Mouse (Mus musculus) hindbrain, postnatal 0 days (tissue): ENCODE measurements around the gene Slc43a2. TPM values are rescaled to one million over a fixed set of nuclear protein-coding genes. Genes with fewer than 3 reads are reported as not detected.

ENCODE experiments used
- ATAC-seq: fragments of 200-750 bp; cut with Nextera tagmentation; 2 replicates; pipeline ENCODE4 v1.8.0; 2017; ENCODE audit warnings: mild to moderate bottlenecking, moderate TSS enrichment, moderate library complexity
- DNase-seq: peaks from one replicate; pipeline ENCODE4 v3.0.0-alpha.2; 2015; ENCODE audit warnings: low spot score
- H3K27ac ChIP-seq: fragments of 300-500 bp; sonication (generic); 2 replicates; pipeline ENCODE4 v1.5.1; 2014; ENCODE audit warnings: mild to moderate bottlenecking
- H3K27me3 ChIP-seq: fragments of 300-500 bp; sonication (generic); 2 replicates; pipeline ENCODE4 v1.6.1; 2014; ENCODE audit warnings: low read length, mixed read lengths; ENCODE audit not compliant: insufficient read depth
- H3K36me3 ChIP-seq: fragments of 300-500 bp; sonication (generic); 2 replicates; pipeline ENCODE4 v1.6.1; 2014; ENCODE audit warnings: low read length, mixed read lengths; ENCODE audit not compliant: insufficient read depth
- H3K4me1 ChIP-seq: fragments of 300-500 bp; sonication (generic); 2 replicates; pipeline ENCODE4 v1.6.1; 2014; ENCODE audit warnings: antibody characterized with exemption, low read length, mixed read lengths; ENCODE audit not compliant: insufficient read depth
- H3K4me2 ChIP-seq: fragments of 300-500 bp; sonication (generic); 2 replicates; pipeline ENCODE4 v1.6.1; 2014; ENCODE audit warnings: low read depth, mild to moderate bottlenecking, low read length, moderate library complexity, mixed read lengths
- H3K4me3 ChIP-seq: fragments of 300-500 bp; sonication (generic); 2 replicates; pipeline ENCODE4 v1.5.1; 2014; ENCODE audit warnings: low read length
- H3K9ac ChIP-seq: fragments of 300-500 bp; sonication (generic); replicated peaks from 2 replicates; pipeline ENCODE4 v1.6.1; 2014; ENCODE audit warnings: mild to moderate bottlenecking, low read length, moderate library complexity, mixed read lengths
- H3K9me3 ChIP-seq: fragments of 300-500 bp; sonication (generic); 2 replicates; pipeline ENCODE4 v1.6.1; 2016; ENCODE audit warnings: low read length, mixed read lengths
- CTCF ChIP-seq: IDR thresholded peaks from 2 replicates; pipeline ENCODE4 v1.5.1; 2016; ENCODE audit warnings: antibody characterized with exemption, control low read depth, low read depth
- WGBS: fragments of 180-500 bp; shearing (Covaris S2); extraction: QIAGEN DNeasy Blood & Tissue Kit; methylation state at CpG from one replicate; pipeline ENCODE4 v1.1.7; 2014; 5-methylcytosine and 5-hydroxymethylcytosine counted together
- polyA plus RNA-seq: library from polyadenylated mRNA; unstranded; fragments of >200 nt; fragmentation: Nextera tagmentation; extraction: Ambion mirVana; gene quantifications from 2 replicates; pipeline ENCODE4 v1.2.1, GENCODE M21; 2015
- total RNA-seq: library from RNA; depleted of rRNA; stranded (reverse); fragments of >200 nt; gene quantifications from 2 replicates; pipeline ENCODE4 v1.2.3, GENCODE M21; 2014; rRNA removed

Gene Slc43a2
- total RNA-seq (31.3 and 36.2 TPM in 2 replicates), polyA plus RNA-seq (17.2 and 17.8 TPM in 2 replicates)

DNA sequence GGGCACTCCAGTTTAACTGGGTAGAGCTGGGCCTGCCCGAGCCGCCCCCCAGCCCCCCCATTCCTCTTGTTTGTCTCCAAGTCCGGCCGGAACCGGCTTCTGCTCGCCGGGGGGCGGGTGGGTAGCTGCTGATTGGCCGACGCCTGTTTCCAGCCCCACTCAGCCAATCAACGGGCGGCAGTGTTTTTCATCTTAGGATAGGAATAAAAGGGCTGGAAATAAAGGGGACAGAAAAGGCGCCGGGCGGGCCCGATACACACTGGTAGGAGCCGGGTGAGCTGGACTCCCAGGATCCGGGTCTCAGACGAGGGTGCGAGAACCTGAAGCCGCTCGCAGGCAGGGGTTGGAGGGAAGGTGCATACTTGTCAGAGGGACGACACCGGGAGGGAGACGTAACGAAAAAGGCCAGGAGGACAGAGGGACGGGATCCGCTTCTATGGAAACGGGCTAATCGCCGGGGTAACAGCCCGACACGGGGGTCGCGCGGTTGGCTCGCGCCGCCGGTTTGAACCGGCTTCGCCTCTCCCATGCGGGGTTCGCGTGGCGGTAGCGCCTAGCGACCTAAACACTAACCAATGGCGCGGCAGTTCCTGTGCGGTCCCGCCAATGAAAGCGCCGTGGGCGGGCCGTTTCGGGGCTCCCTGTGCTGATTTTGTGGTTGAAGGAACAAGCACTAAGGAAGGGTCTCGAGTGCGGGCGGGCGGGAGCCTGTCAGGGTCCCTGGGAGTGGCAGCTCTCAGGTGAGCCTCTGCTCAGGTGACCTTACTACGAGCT, at the start of gene Slc43a2:
Gene Slc43a2 (plus strand): TSS at position 226 of the 774 bp plus-strand sequence.
- Histone ChIP-seq H3K9ac (peak within 1 kb of the TSS; percentile 97), H3K27me3 (no peaks in the 10 kb centered on the region), H3K36me3 (no peaks in the 10 kb centered on the region), H3K9me3 (no peaks in the 10 kb centered on the region), H3K4me3 (peak within 1 kb of the TSS; percentile 55), H3K4me1 (0 out of 2 replicates have a peak, but pooled peaks cover 7% of the 10 kb centered on the region), H3K4me2 (peak within 1 kb of the TSS; percentile 100), H3K27ac (peak within 1 kb of the TSS; percentile 99)
- TF ChIP-seq CTCF: no peak
- ATAC-seq (peak; percentile 96), DNase-seq (peak; percentile 99)
- WGBS: under 1% methylated on average over 62 of the region's 62 CpGs

DNA sequence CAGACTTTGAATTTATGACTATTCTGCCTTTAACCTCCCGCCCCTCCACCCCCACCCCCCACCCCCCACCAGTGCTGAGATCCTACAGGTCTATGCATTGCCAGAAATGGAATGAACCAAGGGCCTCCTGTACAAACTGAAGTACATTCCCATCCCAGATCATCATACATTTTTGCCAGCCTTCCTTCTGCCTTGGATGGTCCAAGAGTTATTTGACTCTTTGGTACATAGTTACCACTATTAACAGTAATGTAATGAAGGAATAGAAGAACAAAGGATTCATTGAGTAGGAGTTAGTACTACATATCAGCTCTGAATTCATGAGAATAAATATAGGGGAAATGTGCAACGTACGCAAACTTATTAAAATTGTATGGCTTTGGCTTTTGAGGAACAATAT, 45.3 kb upstream of the Slc43a2 start:
- peaks cover 8% of the 10 kb centered on the region for H3K4me1 ChIP-seq
- no peak; the same call in 1 of the 2 replicates for ATAC-seq
- H3K27me3 ChIP-seq: no peaks in the 10 kb centered on the region
- no peaks in the 10 kb centered on the region for H3K9me3 ChIP-seq
- peaks cover 20% of the 10 kb centered on the region for H3K36me3 ChIP-seq
- peak overlapping the region; percentile 93 for H3K4me3 ChIP-seq
- TF ChIP-seq CTCF: no peak
- no peak for DNase-seq
- no peak overlapping the region for H3K27ac ChIP-seq
- 25% methylated on average over 3 of the region's 3 CpGs for WGBS
- no peak overlapping the region for H3K9ac ChIP-seq
- H3K4me2 ChIP-seq: peak overlapping the region; percentile 96

DNA sequence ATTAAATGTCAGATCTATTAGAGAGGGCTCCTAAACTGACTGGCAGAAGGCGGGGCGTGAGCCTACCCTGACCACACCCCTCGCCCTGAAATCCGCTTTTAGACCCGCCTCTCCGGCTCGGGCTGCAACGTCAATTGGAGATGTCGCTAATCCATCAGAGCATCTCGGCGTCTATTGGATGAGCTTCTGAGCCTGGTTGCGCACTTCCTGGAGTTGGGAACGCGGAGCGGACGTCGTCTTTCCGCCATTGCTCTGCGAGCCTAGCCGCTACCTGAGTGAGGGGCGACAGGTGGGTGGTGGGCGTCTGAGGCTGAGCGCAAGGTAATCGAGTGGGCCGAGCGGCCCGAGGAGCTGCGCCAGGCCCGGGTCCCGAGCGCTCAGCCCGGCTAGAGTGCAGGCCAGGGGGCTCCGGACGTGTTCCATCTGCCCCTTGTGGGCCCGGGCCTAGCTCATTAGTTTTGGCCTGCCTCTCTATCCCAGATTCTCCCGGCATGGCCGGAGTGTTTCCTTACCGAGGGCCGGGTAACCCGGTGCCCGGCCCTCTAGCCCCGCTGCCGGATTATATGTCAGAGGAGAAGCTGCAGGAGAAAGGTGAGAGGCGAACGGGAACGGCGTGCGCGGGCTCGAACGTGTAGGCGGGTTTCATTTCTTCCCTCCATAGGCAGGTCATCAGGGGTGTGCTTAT, 44.8 kb upstream of the Slc43a2 start, which contains the start of gene Prpf8:
Gene Prpf8 (plus strand): TSS at position 216 of the 685 bp plus-strand sequence.
- DNase-seq (peak; percentile 98), ATAC-seq (peak; percentile 100)
- Histone ChIP-seq H3K4me2 (peak within 1 kb of the TSS; percentile 96), H3K27ac (peak within 1 kb of the TSS; percentile 81), H3K36me3 (peaks cover 25% of the 10 kb centered on the region), H3K27me3 (no peaks in the 10 kb centered on the region), H3K9ac (peak within 1 kb of the TSS; percentile 93), H3K4me1 (peaks cover 8% of the 10 kb centered on the region), H3K9me3 (no peaks in the 10 kb centered on the region), H3K4me3 (peak within 1 kb of the TSS; percentile 93)
- under 1% methylated on average over 51 of the region's 52 CpGs for WGBS
- TF ChIP-seq CTCF: no peak

DNA sequence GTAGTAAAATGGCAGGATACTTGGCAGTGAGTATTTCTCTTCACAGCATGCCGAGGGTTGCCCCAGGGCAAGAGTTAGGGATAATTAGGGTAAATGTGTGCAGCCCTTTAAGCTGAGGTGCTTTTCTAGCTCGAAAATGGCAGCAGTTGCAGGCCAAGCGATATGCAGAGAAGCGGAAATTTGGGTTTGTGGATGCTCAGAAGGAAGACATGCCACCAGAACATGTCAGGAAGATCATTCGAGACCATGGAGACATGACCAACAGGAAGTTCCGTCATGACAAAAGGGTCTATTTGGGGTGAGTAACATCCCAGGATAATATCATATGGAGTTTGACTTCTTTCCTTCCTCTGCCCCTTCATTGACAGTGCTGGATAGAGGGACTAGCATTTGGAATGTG, 44.0 kb upstream of the Slc43a2 start:
- Histone ChIP-seq H3K9ac (peak overlapping the region; percentile 93), H3K4me3 (peak overlapping the region; percentile 93), H3K36me3 (peaks cover 33% of the 10 kb centered on the region), H3K4me1 (peaks cover 8% of the 10 kb centered on the region), H3K27me3 (no peaks in the 10 kb centered on the region), H3K9me3 (no peaks in the 10 kb centered on the region), H3K27ac (peak overlapping the region; percentile 81; the same call in 1 of the 2 replicates), H3K4me2 (peak overlapping the region; percentile 96)
- ATAC-seq (no peak), DNase-seq (no peak)
- 44% methylated on average over 6 of the region's 6 CpGs for WGBS
- no peak for TF ChIP-seq CTCF

DNA sequence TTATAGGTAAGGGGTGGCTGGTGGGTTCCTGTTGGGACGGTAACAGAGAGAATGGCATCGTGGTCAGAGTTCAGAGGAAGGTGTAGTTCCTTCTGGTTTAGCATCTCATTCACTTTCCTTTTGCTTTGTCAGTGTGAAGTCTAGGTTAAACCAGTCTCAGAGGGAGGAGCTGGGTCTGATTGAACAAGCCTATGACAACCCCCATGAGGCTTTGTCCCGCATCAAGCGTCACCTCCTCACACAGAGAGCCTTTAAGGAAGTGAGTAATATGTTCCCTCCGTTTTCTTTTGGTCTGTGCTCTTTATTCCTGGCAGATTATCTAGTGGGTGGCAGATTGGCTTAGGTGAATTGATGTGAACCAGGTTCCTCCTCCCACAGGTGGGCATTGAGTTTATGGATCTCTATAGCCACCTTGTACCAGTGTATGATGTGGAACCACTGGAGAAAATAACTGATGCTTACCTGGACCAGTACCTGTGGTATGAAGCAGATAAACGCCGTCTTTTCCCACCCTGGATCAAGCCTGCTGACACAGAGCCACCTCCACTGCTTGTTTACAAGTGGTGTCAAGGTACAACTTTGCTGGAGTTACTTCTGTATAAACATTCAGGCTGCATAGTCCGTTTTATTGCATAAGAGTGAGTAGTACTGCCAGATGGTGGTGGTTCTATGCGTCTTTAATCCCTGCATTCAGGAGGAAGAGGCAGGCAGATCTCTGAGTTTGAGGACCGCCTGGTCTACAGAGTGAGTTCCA, 37.0 kb upstream of the Slc43a2 start:
- no peak for DNase-seq
- Histone ChIP-seq H3K27me3 (no peaks in the 10 kb centered on the region), H3K27ac (no peak overlapping the region), H3K9ac (no peak overlapping the region), H3K36me3 (peaks cover 98% of the 10 kb centered on the region), H3K9me3 (no peaks in the 10 kb centered on the region), H3K4me2 (no peak overlapping the region), H3K4me1 (no peaks in the 10 kb centered on the region), H3K4me3 (no peak overlapping the region)
- WGBS: 96% methylated on average over 10 of the region's 10 CpGs
- no peak for TF ChIP-seq CTCF
- no peak for ATAC-seq

DNA sequence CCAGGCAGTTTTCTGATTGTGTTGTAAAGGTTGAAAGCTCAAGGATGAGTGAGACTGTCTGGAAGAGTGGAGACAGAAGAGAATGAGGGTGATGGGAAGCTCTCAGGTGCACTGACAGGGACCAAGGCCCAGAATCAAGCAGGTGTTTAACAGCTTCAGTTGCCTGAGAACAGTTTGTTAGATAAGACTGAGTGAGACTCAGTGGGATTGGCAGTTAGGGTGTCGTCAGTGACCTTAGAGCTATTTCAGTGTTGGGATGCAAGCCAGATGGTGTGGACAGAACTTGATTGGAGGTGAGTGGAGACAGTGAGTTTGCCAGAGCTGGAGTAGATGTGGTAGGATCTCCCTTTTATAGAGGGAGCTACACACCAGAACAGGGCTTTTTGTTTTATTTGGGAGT, 33.4 kb upstream of the Slc43a2 start:
- H3K9me3 ChIP-seq: no peaks in the 10 kb centered on the region
- no peaks in the 10 kb centered on the region for H3K27me3 ChIP-seq
- H3K4me3 ChIP-seq: no peak overlapping the region
- 81% methylated on average over 1 of the region's 1 CpGs for WGBS
- H3K4me2 ChIP-seq: no peak overlapping the region
- no peak for DNase-seq
- peaks cover 98% of the 10 kb centered on the region for H3K36me3 ChIP-seq
- no peaks in the 10 kb centered on the region for H3K4me1 ChIP-seq
- no peak overlapping the region for H3K27ac ChIP-seq
- no peak for ATAC-seq
- TF ChIP-seq CTCF: no peak
- H3K9ac ChIP-seq: no peak overlapping the region
